Mouse (Mus musculus) forelimb bud, embryonic 11.5 days (tissue): ENCODE results near the gene Ccdc144b.
A peak's percentile ranks its signal among the peaks of the same experiment; 100 is the strongest.

Experiments
- DNase-seq: peaks from one replicate; pipeline ENCODE4 v3.0.0-alpha.2; 2012; ENCODE audit warnings: low read depth, low spot score

The Ccdc144b gene

DNA sequence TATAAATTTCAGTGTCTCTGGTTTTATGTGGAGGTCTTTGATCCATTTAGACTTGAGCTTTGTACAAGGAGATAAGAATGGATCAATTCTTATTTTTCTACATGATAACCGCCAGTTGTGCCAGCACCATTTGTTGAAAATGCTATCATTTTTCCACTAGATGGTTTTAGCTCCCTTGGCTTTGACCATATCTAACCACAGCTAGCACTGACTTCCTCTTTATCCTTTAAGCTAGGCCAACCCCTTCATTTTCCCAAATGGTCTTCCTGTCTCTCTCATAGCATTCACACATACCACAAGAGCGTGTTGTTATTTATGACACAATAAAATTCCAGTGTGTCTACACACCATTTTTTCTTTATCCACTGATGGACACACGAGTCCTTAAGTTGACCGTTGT is 23.4 kb downstream of the Ccdc144b start:
- no peak for DNase-seq

DNA sequence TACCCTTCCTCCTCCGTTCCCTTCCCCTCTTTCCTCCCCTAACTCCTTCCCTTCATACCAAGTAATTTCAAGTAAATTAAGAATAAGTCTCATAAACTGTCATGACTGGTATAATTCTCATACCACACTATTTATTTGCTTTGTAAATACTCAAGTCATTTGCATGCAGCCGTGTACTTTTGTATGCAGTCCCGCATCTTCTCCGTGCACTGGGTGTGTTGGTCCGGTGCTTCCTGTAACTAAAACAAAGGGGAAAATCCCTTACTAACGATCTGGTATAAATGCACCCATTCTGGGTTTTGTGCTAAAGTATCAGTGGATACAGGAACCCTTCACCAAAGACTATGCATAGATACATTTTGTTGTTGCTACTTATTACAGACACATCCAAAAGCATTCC is 27.6 kb downstream of the Ccdc144b start:
- no peak for DNase-seq

DNA sequence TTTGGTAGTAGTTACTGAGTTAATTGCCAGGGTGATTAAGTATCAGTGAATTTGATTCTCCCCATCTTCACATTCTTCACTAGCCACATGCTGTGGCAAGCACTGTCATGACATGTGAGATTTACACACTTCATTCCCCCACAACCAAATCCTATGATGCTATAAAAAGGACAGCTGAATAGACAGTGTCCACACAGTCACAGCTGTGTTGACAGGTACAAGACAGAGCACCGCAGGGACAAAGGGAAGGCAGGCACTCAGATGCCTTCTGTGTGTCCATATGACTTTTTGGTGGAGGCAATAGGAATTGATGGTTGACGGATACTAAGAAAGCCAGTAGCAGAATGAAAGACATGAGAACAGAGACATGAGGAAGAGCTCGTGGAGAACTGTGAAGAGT is 42.1 kb downstream of the Ccdc144b start:
- no peak for DNase-seq

DNA sequence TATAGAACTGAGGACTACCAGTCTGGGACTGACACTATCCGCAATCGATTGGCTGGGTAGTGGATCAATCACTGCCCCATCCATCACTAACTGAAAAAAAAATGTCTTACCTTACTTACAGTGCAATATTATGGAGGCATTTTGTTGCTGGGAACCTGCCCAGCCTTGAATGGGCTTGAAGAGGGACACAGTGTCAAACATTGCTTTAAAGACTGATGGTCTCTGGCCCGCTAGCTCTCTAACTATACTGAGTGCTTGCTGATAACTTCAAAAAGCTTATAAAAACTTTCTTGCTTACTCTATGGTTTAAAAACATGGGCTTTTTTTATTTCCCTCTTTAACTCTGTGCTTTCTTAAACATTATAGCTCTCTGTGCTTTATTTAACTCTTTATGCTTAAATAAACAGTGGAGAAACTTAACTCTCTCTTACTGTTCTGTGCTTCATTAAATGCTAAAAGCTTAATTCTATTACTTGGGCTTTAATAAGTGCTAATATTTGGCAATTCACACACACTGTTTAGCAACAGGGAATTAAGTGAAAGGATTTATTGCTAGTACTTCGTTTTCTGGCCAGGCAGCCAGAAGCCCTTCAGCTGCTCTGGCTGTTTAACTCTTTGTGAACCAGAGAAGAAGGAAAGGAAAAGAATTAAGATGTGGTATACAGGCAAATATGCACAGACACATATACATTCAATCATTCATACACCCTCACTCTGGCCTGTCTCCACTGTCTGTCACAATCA is 44.8 kb downstream of the Ccdc144b start:
- no peak for DNase-seq

DNA sequence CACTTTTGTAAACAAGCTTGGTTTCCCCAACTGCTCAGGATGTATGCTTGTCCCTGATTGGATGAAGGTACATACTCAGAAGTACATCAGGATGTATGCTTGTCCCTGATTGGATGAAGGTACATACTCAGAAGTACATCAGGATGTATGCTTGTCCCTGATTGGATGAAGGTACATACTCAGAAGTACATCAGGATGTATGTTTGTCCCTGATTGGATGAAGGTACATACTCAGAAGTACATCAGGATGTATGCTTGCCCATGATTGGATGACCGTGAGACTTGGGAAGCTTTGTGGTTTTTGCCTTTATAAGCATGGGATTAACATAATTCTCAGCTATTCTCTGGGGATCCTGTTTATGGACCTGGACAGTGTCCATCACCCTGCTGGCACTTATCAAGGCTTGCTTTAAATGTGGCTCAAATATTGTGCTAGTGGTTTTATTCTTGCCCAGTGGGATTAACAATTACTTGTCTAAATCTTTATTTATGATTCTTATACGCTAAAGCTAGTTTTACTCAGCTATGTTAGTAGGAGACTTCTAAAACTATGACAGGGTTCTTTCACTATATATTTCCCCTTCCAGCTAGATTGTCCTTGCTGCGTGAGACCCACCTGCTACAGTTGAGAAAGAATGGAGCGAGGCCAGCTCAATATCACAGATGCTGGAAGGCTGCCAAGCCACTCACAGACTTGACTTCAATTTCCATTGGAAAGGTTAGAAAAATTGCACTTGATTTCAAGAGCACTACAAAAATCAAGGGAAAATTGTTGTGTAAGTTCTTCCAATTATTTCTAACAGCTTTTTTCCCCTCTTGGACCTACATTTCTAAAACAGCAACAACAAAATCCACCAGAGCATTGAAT is 49.1 kb downstream of the Ccdc144b start:
- no peak for DNase-seq

DNA sequence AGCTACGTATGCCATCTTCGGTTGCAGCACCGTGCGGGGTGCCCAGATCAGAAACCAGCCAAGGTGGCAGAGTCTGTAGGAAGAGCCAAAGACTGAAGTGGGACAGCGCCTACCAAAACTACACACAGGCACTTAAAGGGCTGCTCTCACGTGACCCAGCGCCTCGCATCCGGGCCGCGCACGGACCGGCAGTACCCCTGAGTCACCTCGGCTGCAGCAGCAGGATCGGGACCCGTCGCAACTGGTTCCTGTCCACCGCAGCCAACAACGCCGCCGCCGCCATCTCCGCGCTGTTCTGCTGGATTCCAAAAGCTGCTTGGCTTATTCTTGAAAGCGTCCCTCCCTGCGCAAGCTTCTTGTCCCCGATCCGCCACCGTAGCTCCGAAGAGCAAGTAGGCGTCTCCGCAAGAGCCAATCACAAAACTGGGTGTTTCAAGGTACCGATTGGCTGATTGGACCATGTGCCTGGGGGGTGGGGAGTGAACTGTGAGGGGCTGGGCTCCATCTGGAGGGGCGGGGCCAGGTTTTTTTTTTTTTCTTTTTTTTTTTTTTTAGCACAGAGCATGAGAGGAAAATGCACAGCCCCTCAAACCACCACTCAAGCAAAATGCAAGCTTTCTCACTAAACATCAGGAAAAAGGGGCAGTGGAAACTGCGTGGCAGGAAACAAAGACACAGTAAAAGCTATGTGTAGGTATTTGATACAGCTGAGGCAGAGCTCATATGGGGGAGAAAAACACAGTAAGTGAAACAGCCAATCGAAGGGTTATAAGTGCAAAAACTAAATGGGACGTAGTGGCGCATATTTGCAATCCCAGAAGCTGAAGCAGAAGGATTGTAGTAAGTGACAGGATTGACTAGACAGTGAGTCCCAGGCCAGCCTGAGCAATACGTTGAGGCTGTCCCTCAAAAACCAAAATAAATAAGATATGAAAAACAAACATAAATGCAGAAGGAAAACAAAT is 52.8 kb downstream of the Ccdc144b start, which contains the start of gene Mccc1:
Mccc1 (minus strand) TSS at position 404 of the 965 bp plus-strand sequence.
- peak; percentile 96 for DNase-seq

DNA sequence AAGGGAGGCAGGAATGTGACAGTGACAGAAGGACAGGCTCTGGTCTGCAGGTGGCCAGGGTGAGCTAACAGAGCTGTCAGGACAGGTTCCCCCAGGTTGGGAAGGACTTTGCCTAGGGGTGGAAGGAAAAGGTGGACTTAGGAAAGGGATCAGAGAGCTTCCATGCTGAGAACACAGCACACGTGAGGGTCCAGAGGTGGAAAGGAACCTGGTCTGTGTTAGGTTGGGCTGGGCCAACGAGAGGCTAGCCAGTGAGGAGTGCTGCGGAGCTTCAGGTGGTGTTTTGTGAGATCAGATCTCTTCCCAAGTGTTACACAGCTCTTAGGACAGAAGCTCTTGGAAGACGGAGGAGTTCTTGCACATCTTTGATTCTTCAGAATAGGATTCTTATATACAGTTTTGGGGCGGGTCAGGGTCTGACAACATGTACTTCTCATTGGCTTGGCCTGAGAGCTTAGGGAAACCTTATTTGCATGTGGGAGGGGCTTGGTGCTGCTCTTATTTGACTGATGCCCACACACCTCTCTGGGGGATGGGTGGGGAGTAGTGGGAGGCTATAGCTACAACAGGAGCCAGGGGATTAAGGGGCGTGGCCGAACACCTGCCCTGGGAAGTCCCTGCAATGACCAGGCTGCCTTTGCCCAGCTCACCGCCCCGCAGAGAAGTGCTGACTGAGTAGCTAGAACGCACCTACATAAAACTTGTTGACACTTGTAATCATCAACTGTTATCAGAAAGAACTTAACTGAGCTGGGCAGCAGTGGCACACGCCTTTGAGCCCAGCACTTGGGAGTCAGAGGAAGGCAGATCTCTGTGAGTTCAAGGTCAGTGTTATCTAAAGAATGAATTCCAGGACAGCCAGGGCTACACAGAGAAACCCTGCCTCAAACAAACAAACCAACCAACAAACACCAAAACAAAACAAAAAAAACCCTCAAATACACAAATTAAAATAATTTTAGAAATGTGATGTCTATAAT is 58.5 kb downstream of the Ccdc144b start:
- DNase-seq, result no peak

DNA sequence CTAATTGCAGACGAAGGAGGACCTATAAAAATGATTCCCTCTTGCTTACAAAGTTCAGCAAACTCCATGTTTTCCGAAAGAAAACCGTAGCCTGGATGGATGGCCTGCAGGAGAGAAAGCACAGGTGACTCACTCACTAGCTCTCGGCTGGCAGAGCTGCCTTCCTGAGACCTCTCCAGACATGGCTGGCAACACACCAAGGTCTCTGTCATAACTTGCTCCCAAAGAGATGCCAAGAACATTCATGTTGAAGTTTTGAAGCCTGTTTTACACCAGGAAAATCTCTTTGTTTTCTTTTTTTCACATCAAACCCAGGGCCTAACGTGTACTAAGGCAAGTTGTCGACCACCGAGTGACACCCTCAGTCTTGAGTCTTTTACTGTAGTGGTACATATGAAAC is 62.6 kb downstream of the Ccdc144b start:
- no peak for DNase-seq

DNA sequence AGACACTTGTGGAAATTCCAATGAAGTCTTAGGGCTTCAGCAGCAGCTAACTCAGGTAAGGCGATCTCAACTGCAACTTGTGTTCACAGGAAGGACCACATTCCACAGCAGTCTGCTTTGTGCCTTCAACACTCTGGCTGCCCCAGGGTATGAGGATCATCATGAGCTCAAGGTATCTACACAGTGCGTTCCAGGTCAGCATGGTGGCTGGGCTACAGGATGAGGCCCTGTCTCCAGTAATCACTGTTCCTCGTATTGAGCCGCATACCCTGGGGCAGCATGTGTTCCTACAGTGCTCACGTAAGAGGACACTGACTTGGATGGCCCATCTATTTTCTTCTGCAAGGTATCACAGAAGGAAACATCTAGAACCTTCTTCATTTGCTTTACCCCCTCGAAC is 65.3 kb downstream of the Ccdc144b start:
- DNase-seq, result no peak

DNA sequence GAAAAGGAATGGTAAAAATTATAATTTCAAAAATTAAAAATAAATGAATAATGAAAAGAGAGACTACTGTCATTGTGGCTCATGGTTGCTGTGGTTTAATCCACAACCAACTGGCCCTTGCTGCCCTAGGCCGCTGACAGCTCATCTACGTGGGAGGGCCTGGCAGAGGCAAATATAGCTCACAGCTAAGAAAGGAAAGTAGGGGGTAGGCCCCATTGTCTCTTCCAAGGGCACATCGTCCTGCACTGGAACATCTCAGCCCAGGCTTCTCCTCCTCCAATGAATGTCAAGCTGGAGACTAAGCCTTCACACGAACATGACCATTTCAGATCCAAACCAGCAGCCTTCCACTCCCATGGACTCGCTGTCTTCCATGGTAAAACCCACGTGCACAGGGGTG is 67.1 kb downstream of the Ccdc144b start:
- DNase-seq, result no peak

DNA sequence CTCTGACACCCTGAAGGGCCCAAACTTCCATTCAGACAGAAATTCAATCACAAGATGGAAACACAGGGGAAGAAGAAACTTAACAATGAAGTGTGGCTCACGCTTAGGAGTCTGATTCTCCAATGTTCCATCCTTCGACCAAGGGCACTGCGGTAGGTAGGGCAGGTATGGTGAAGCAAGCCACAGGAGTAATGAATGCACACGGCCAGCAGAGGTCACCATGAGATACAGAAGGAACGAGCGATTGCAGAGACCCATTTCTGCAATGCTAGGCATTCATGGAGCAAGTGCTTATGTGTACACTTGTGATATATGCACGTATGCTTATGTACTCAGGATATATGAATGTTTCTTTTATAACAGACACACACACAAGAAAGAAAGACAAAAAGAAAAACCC is 79.8 kb downstream of the Ccdc144b start:
- peak; percentile 20 for DNase-seq

DNA sequence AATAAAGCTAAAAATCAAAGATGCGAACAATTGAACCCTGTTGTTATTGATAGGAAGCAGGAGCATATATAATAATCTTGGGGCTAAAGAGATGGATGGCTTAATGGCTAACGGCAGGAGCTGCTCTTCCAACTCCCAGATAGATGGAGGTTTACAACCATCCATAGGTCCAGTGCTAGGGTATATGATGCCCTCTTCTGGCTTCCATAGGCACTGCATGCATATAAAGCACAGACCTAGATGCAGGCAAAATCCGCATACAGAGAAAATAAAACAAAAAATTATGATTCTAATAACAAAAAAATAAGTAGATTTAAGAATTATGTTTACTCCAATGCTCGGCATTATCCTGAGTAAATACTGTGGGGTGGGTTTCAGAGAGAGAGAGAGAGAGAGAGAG is 80.4 kb downstream of the Ccdc144b start:
- peak; percentile 14 for DNase-seq

DNA sequence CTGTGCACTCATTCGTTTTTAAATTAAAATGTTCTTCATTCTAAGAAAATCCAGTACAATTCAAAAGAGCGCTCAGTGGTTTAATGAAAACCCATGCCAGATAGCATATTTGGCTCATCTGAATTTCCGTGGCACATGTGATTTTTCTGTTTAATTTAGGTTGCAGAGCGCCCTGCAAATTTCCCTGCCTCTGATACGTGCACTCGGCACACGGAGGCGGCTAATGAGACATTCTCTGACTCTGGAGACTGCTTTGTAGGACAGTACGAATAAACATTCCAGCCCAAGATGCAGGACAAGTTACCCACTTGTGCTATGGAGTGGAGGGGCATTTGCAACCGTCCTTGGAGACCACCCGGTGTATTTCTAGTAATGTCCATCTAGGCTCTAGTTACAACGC is 82.2 kb downstream of the Ccdc144b start:
- DNase-seq, result no peak

DNA sequence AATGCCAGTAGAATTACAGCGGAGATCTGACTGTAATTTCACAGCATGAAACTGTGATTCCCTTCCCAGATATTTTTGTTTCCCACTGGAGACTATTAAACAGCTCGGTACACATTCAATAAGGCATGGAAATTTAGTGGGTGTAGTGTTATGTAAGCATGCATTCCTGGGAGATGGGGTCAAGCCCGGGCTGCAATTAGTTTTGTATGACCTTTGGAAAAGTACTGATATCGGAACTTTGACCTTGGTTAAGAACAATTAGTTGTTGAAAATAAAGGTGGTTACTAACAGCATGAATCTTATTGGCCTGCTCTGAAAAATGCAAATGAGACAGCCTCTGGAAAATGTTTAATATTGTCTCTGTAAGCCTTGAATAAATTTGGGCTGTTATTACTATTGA is 82.9 kb downstream of the Ccdc144b start:
- DNase-seq, result no peak

DNA sequence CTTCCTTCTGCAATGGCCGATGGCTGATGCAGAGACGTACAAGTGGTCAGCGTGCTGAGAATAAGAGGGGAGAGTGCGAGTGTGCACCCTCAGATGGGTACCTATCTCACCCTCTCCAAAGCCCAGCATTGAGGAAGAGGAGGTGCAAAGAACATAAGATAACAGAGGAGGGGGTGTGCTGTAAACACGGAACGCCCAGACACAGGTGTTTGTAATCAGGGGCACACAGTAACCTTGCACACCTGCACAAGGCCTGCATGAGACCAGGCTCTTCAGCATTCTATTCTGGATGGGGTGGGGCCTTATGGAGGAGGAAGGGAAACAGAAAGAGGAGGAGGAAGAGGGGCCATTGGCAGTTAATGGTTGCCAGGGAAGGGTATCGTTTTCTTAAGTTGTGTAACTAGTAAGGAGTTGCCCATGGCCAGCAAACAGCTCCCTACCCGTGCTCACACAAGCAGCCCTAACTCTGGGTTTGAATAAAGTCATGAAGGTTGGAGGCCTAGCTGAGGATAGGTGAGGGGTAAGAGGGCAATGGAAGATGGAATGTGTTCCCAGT is 85.9 kb downstream of the Ccdc144b start:
- no peak for DNase-seq

DNA sequence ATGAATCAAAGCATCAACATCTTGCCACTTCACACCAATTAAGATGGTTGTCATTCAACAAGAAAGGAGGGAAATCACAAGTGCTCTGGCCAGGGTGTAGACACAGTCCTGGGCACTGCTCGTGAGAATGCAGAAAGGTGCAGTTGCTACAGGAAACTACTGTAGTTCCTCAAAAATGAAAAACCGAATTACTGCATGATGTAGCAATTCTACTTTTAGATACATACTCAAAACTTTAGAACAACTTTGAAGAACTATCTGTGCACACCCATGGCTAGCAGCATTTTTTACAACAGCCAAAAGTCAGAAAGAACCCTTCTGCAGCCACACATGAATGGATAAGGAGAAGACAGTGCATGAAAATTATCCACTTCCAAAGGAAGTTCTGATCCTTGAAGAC is 86.9 kb downstream of the Ccdc144b start:
- DNase-seq, result no peak

DNA sequence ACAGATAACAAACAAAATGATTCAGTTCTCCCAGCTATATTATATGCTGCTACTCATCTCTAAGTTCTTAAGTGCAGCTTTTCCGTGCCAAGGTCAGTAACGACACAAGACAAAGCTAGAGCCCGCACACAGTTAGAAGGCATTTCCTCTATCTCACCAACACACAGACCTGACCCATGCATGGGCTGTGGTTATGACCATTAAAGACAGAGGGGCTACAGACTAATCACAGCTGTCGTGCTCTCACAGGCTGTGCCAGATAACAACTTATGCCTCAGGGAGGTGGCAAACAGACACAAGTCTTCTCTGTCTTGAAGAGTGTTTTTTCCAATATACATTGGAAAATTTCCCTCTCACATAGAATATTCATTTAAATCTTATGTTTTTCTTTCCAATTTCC is 88.4 kb downstream of the Ccdc144b start:
- no peak for DNase-seq

DNA sequence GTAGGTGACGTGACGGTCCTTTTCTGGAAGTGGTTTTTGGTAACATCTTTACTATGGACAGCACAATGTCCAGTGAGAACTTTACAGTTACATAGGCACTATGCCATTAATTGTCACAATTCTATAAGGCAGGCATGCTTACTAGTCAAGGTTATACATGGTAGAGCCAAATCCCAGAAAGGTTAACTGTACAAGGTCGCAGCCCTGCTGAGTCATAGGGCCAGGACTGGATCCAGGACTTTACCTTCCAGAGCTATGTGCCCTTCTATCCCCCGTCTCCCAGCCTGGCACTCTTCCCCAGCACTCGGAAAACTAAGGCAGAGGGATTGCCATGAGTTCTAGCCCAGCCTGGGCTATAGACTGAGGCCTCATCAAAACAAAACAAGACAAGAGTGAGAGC is 89.4 kb downstream of the Ccdc144b start:
- no peak for DNase-seq

DNA sequence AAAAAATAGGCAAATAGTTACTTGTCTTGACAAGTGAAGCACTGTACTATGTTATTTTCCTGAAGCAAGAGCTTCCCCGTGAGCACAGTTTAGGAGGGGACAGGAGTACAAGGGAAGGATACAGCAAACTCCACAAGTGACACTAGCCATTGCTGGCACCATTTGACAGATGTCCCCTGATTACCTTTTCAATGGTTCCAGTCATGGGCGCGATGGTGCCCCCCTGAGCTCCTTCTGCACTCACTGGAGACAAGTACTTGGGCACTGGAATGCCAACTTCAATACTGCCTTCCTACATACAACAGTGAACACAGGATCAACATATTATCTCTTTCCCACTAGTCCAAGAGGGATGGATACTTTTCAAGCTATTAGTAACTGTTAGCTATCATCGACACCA is 89.9 kb downstream of the Ccdc144b start:
- no peak for DNase-seq

DNA sequence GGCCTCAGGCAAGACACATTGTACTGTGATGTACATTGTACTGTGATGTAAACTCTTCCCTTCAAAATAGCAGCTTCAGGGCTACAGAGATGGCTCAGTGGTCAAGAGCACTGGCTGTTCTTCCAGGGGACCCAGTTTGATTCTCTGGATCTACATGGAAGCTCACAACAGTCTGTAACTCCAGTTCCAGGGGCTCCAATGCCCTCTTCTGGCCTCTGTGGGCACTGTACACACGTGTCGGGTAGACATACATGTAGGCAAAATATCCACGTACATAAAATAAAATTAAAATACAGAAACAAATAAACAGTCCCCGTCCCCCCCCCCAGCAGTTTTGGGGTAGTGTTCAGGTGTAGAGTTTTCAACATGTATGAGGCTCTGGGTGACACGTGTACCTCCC is 90.4 kb downstream of the Ccdc144b start:
- DNase-seq, result no peak
